Mouse (Mus musculus) forebrain, embryonic 10.5 days (tissue): Measurements from ENCODE around the gene 2300002M23Rik. TPM values are rescaled to one million over a fixed set of nuclear protein-coding genes. Genes with fewer than 3 reads are reported as not detected.

Experiments used
- DNase-seq: peaks from one replicate; pipeline ENCODE4 v3.0.0-alpha.2; 2017; ENCODE audit warnings: low spot score; ENCODE audit errors: extremely low spot score
- H3K27ac ChIP-seq: fragments of 300-500 bp; sonication (generic); 2 replicates; pipeline ENCODE4 v1.5.1; 2016; ENCODE audit warnings: mild to moderate bottlenecking
- H3K27me3 ChIP-seq: fragments of 300-500 bp; sonication (generic); 2 replicates; pipeline ENCODE4 v1.6.1; 2016; ENCODE audit warnings: mild to moderate bottlenecking; ENCODE audit not compliant: poor library complexity, severe bottlenecking
- H3K36me3 ChIP-seq: fragments of 300-500 bp; sonication (generic); replicated peaks from 2 replicates; pipeline ENCODE4 v1.6.1; 2016; ENCODE audit warnings: mild to moderate bottlenecking, moderate library complexity
- H3K4me1 ChIP-seq: fragments of 300-500 bp; sonication (generic); 2 replicates; pipeline ENCODE4 v1.6.1; 2016
- H3K4me3 ChIP-seq: fragments of 300-500 bp; sonication (generic); 2 replicates; pipeline ENCODE4 v1.5.1; 2016; ENCODE audit warnings: mild to moderate bottlenecking, moderate library complexity
- H3K9me3 ChIP-seq: fragments of 300-500 bp; sonication (generic); 2 replicates; pipeline ENCODE4 v1.6.1; 2016; ENCODE audit warnings: mild to moderate bottlenecking, moderate library complexity
- WGBS: fragments of 180-500 bp; shearing (Covaris S2); methylation state at CpG from one replicate; pipeline ENCODE4 v1.1.7; 2016; 5-methylcytosine and 5-hydroxymethylcytosine counted together
- polyA plus RNA-seq: library from polyadenylated mRNA; unstranded; fragments of >200 nt; fragmentation: Nextera tagmentation; extraction: Ambion mirVana; gene quantifications from 2 replicates; pipeline ENCODE4 v1.2.1, GENCODE M21; 2016

2300002M23Rik gene
- polyA plus RNA-seq, result not detected in 2 replicates

GRCm38 (mm10) chr17:35567150-35567549 lies at the start of gene 2300002M23Rik:
Gene 2300002M23Rik, plus strand, starts transcription at chr17:35567450.
- Histone ChIP-seq H3K27me3 (peaks cover 53% of the 10 kb centered on the region), H3K9me3 (no peaks in the 10 kb centered on the region), H3K36me3 (no peaks in the 10 kb centered on the region), H3K4me3 (no peak within 1 kb of the TSS), H3K27ac (no peak within 1 kb of the TSS), H3K4me1 (peaks cover 19% of the 10 kb centered on the region)
- 51% methylated on average over 3 of the region's 3 CpGs for WGBS
- no peak for DNase-seq

- H3K36me3 ChIP-seq, result peaks cover 38% of the 10 kb centered on the region
- peak overlapping the region; percentile 88 for H3K27ac ChIP-seq
- no peaks in the 10 kb centered on the region for H3K9me3 ChIP-seq
- 12% methylated on average over 12 of the region's 12 CpGs for WGBS
- peak overlapping the region; percentile 70 for H3K4me3 ChIP-seq
- DNase-seq, result no peak
- peaks cover 38% of the 10 kb centered on the region for H3K4me1 ChIP-seq
- peaks cover 9% of the 10 kb centered on the region for H3K27me3 ChIP-seq
Observed at GRCm38 (mm10) chr17:35517526-35517925, 49.7 kb upstream of the 2300002M23Rik start.

GRCm38 (mm10) chr17:35524354-35524753 lies 42.9 kb upstream of the 2300002M23Rik start:
- 90% methylated on average over 9 of the region's 9 CpGs for WGBS
- DNase-seq, result no peak

GRCm38 (mm10) chr17:35526644-35527043 lies 40.6 kb upstream of the 2300002M23Rik start:
- Histone ChIP-seq H3K9me3 (no peaks in the 10 kb centered on the region), H3K27me3 (no peaks in the 10 kb centered on the region), H3K36me3 (peaks cover 93% of the 10 kb centered on the region), H3K4me1 (0 out of 2 replicates have a peak, but pooled peaks cover 5% of the 10 kb centered on the region), H3K27ac (no peak overlapping the region), H3K4me3 (no peak overlapping the region)
- no peak for DNase-seq
- WGBS, result 85% methylated on average over 8 of the region's 8 CpGs

More at GRCm38 (mm10) chr17:35524354-35524753, 42.9 kb upstream of the 2300002M23Rik start:
- no peaks in the 10 kb centered on the region for H3K27me3 ChIP-seq
- H3K27ac ChIP-seq, result no peak overlapping the region
- no peaks in the 10 kb centered on the region for H3K9me3 ChIP-seq
- no peak overlapping the region for H3K4me3 ChIP-seq
- H3K4me1 ChIP-seq, result no peaks in the 10 kb centered on the region
- peaks cover 85% of the 10 kb centered on the region for H3K36me3 ChIP-seq

GRCm38 (mm10) chr17:35532360-35532759 lies 34.9 kb upstream of the 2300002M23Rik start:
- Histone ChIP-seq H3K36me3 (peaks cover 42% of the 10 kb centered on the region), H3K4me3 (no peak overlapping the region), H3K4me1 (peaks cover 15% of the 10 kb centered on the region), H3K27ac (no peak overlapping the region), H3K9me3 (no peaks in the 10 kb centered on the region), H3K27me3 (no peaks in the 10 kb centered on the region)
- WGBS, result 17% methylated on average over 3 of the region's 3 CpGs
- DNase-seq, result no peak

GRCm38 (mm10) chr17:35532901-35533300 lies 34.3 kb upstream of the 2300002M23Rik start, which contains the start of gene Psors1c2:
Gene Psors1c2, plus strand, starts transcription at chr17:35533201.
- H3K4me3 ChIP-seq, result no peak within 1 kb of the TSS

GRCm38 (mm10) chr17:35534343-35534742 lies 32.9 kb upstream of the 2300002M23Rik start:
- Histone ChIP-seq H3K36me3 (peaks cover 22% of the 10 kb centered on the region), H3K4me3 (no peak overlapping the region), H3K9me3 (no peaks in the 10 kb centered on the region), H3K27me3 (no peaks in the 10 kb centered on the region), H3K27ac (no peak overlapping the region), H3K4me1 (peaks cover 15% of the 10 kb centered on the region)
- peak; percentile 67 for DNase-seq
- 17% methylated on average over 6 of the region's 6 CpGs for WGBS

More at GRCm38 (mm10) chr17:35532901-35533300, 34.3 kb upstream of the 2300002M23Rik start, which contains the start of gene Psors1c2:
- Histone ChIP-seq H3K9me3 (no peaks in the 10 kb centered on the region), H3K36me3 (peaks cover 37% of the 10 kb centered on the region), H3K27me3 (no peaks in the 10 kb centered on the region), H3K27ac (peak within 1 kb of the TSS; percentile 25; the same call in 1 of the 2 replicates), H3K4me1 (peaks cover 15% of the 10 kb centered on the region)
- no peak for DNase-seq
- 59% methylated on average over 7 of the region's 7 CpGs for WGBS

- no peak overlapping the region for H3K4me3 ChIP-seq
- H3K9me3 ChIP-seq, result no peaks in the 10 kb centered on the region
- DNase-seq, result no peak
- no peak overlapping the region for H3K27ac ChIP-seq
- 91% methylated on average over 4 of the region's 4 CpGs for WGBS
- no peaks in the 10 kb centered on the region for H3K36me3 ChIP-seq
- H3K27me3 ChIP-seq, result no peaks in the 10 kb centered on the region
- H3K4me1 ChIP-seq, result peaks cover 7% of the 10 kb centered on the region
Observed at GRCm38 (mm10) chr17:35537421-35537820, 29.8 kb upstream of the 2300002M23Rik start.

- H3K36me3 ChIP-seq, result no peaks in the 10 kb centered on the region
- DNase-seq, result no peak
- 75% methylated on average over 1 of the region's 1 CpGs for WGBS
- H3K9me3 ChIP-seq, result no peaks in the 10 kb centered on the region
- peaks cover 7% of the 10 kb centered on the region for H3K4me1 ChIP-seq
- no peaks in the 10 kb centered on the region for H3K27me3 ChIP-seq
- H3K27ac ChIP-seq, result no peak overlapping the region
- H3K4me3 ChIP-seq, result no peak overlapping the region
Observed at GRCm38 (mm10) chr17:35538476-35538875, 28.8 kb upstream of the 2300002M23Rik start.

- Histone ChIP-seq H3K4me3 (no peak overlapping the region), H3K9me3 (no peaks in the 10 kb centered on the region), H3K4me1 (peaks cover 8% of the 10 kb centered on the region), H3K27me3 (no peaks in the 10 kb centered on the region), H3K36me3 (no peaks in the 10 kb centered on the region), H3K27ac (no peak overlapping the region)
- no peak for DNase-seq
- WGBS, result 62% methylated on average over 10 of the region's 10 CpGs
Observed at GRCm38 (mm10) chr17:35539540-35539939, 27.7 kb upstream of the 2300002M23Rik start.

GRCm38 (mm10) chr17:35542761-35543411 lies 24.4 kb upstream of the 2300002M23Rik start:
- no peaks in the 10 kb centered on the region for H3K27me3 ChIP-seq
- peaks cover 25% of the 10 kb centered on the region for H3K4me1 ChIP-seq
- no peak overlapping the region for H3K4me3 ChIP-seq
- H3K27ac ChIP-seq, result no peak overlapping the region
- H3K36me3 ChIP-seq, result no peaks in the 10 kb centered on the region
- no peaks in the 10 kb centered on the region for H3K9me3 ChIP-seq
- 82% methylated on average over 15 of the region's 15 CpGs for WGBS
- no peak for DNase-seq

- Histone ChIP-seq H3K9me3 (no peaks in the 10 kb centered on the region), H3K27me3 (no peaks in the 10 kb centered on the region), H3K4me3 (no peak overlapping the region), H3K36me3 (no peaks in the 10 kb centered on the region), H3K4me1 (peaks cover 25% of the 10 kb centered on the region), H3K27ac (no peak overlapping the region)
- DNase-seq, result no peak
- 61% methylated on average over 14 of the region's 14 CpGs for WGBS
Observed at GRCm38 (mm10) chr17:35543412-35543861, 23.8 kb upstream of the 2300002M23Rik start.

- H3K27ac ChIP-seq, result no peak overlapping the region
- no peaks in the 10 kb centered on the region for H3K36me3 ChIP-seq
- DNase-seq, result no peak
- WGBS, result 88% methylated on average over 6 of the region's 6 CpGs
- H3K4me1 ChIP-seq, result peaks cover 25% of the 10 kb centered on the region
- H3K27me3 ChIP-seq, result no peaks in the 10 kb centered on the region
- H3K4me3 ChIP-seq, result no peak overlapping the region
- H3K9me3 ChIP-seq, result no peaks in the 10 kb centered on the region
Observed at GRCm38 (mm10) chr17:35544001-35544400, 23.2 kb upstream of the 2300002M23Rik start.
